7 mouse cellular contexts compared by ENCODE assay signal in genomic region chr16:92498589-92498981, GRCm38 (mm10). TPM values are rescaled to one million over a fixed set of nuclear protein-coding genes. Genes with fewer than 3 reads are reported as not detected.
DNase-seq lines count a peak whose midpoint lies in the region; ATAC-seq and TF ChIP-seq lines count a peak whose summit lies in the region.

No protein-coding gene starts in this region.

- peaks cover 64% of the 10 kb centered on the region for H3K27me3 ChIP-seq in E14TG2a.4 (ENCODE audit: insufficient read depth, low read length)
- H3K27me3 ChIP-seq in lung, embryonic 15.5 days: peaks cover 29% of the 10 kb centered on the region
- H3K27me3 ChIP-seq in stomach, postnatal 0 days (ENCODE audit: control insufficient read depth, insufficient read depth, low read length): no peaks in the 10 kb centered on the region; the same call in 1 of the 2 replicates

- no peaks in the 10 kb centered on the region for H3K36me3 ChIP-seq in E14TG2a.4 (ENCODE audit: insufficient read depth, low read length)
- H3K36me3 ChIP-seq in lung, embryonic 15.5 days: no peaks in the 10 kb centered on the region
- H3K36me3 ChIP-seq in stomach, postnatal 0 days (ENCODE audit: control insufficient read depth, insufficient read depth, low read length): no peaks in the 10 kb centered on the region

- H3K4me1 ChIP-seq in E14TG2a.4 (replicated peaks; ENCODE audit: low read depth, low read length): peaks cover 19% of the 10 kb centered on the region
- H3K4me1 ChIP-seq in lung, embryonic 15.5 days: peaks cover 31% of the 10 kb centered on the region
- H3K4me1 ChIP-seq in stomach, postnatal 0 days (replicated peaks; ENCODE audit: control insufficient read depth, insufficient read depth): peaks cover 5% of the 10 kb centered on the region

- peak; percentile 23 for DNase-seq in ES-CJ7 (ENCODE audit: low read depth, low spot score)
- peak; percentile 74 for DNase-seq in stomach, postnatal 0 days (ENCODE audit: low spot score)
- DNase-seq in thymus, postnatal 36 days: no peak

- peak; percentile 30 to 46; a peak in 1 of 4 replicates for ATAC-seq in hematopoietic stem cell, adult 5-6 weeks (replicated peaks in 1 of 2; ENCODE audit: insufficient read depth in 1 of 2, low FRiP score in 2 of 2, low TSS enrichment in 1 of 2, low read depth in 1 of 2, poor library complexity in 2 of 2, severe bottlenecking in 2 of 2)
- peak; percentile 44 for ATAC-seq in lung, embryonic 15.5 days (ENCODE audit: borderline replicate concordance, extremely low read depth, low FRiP score, low TSS enrichment)
- ATAC-seq in stomach, postnatal 0 days (ENCODE audit: low FRiP score, low TSS enrichment): peak; percentile 35
- ATAC-seq in megakaryocyte, adult 5-6 weeks (ENCODE audit: poor library complexity, severe bottlenecking): no peak

- no peak for TF ChIP-seq EP300 in stomach, postnatal 0 days (optimal IDR thresholded peaks at IDR 0.05)

- peak overlapping the region; percentile 43 for H3K9ac ChIP-seq in lung, embryonic 15.5 days
- peak overlapping the region; percentile 70 for H3K9ac ChIP-seq in stomach, postnatal 0 days (ENCODE audit: low read length)

- peak overlapping the region; percentile 88 for H3K27ac ChIP-seq in lung, embryonic 15.5 days
- H3K27ac ChIP-seq in stomach, postnatal 0 days (replicated peaks): peak overlapping the region; percentile 74

- no peak for TF ChIP-seq CTCF in E14TG2a.4 (conservative IDR thresholded peaks at IDR 0.05; ENCODE audit: low read length)
- 0 out of 2 replicates have a peak, but pooled peaks have one; percentile 5 for TF ChIP-seq CTCF in stomach, postnatal 0 days (IDR thresholded peaks at IDR 0.05; ENCODE audit: low read depth)

- peak overlapping the region; percentile 89 for H3K4me2 ChIP-seq in lung, embryonic 15.5 days
- peak overlapping the region; percentile 79 for H3K4me2 ChIP-seq in stomach, postnatal 0 days (replicated peaks; ENCODE audit: low read depth)

- no peaks in the 10 kb centered on the region for H3K9me3 ChIP-seq in E14TG2a.4 (ENCODE audit: low read length)
- no peaks in the 10 kb centered on the region for H3K9me3 ChIP-seq in lung, embryonic 15.5 days
- H3K9me3 ChIP-seq in stomach, postnatal 0 days (ENCODE audit: control insufficient read depth, low read length): no peaks in the 10 kb centered on the region

- peak overlapping the region; percentile 80 for H3K4me3 ChIP-seq in E14TG2a.4 (replicated peaks; ENCODE audit: low read length)
- H3K4me3 ChIP-seq in lung, embryonic 15.5 days: peak overlapping the region; percentile 52
- peak overlapping the region; percentile 52 for H3K4me3 ChIP-seq in stomach, postnatal 0 days (ENCODE audit: low read depth, low read length)

- under 1% methylated on average over 34 of the region's 34 CpGs for WGBS in lung, embryonic 15.5 days
- 2% methylated on average over 29 of the region's 34 CpGs for WGBS in stomach, postnatal 0 days

RNA-seq across cellular contexts. Expression of gene Clic6, which starts 13.0 kb away (rescaled TPM):
- total RNA-seq in hematopoietic stem cell, adult 5-6 weeks (2017): 0.50 TPM in 1 of 2 replicates, not detected in the other
- 22.1 and 22.2 TPM in 2 replicates for polyA plus RNA-seq in lung, embryonic 15.5 days (2015; fragmentation: Nextera tagmentation; extraction: Ambion mirVana)
- polyA plus RNA-seq in stomach, postnatal 0 days (2015; fragmentation: Nextera tagmentation; extraction: Ambion mirVana): 38.5 and 48.4 TPM in 2 replicates
- total RNA-seq in megakaryocyte, adult 5-6 weeks (2015): not detected in 2 replicates
- not detected in 2 replicates for total RNA-seq in megakaryocyte, adult 5-6 weeks (2017)

RNA-seq across cellular contexts. Expression of gene Rcan1, which starts 27.9 kb away (rescaled TPM):
- total RNA-seq in hematopoietic stem cell, adult 5-6 weeks (2017): 5.7 and 8.8 TPM in 2 replicates
- polyA plus RNA-seq in lung, embryonic 15.5 days (2015; fragmentation: Nextera tagmentation; extraction: Ambion mirVana): 47.9 and 51.4 TPM in 2 replicates
- polyA plus RNA-seq in stomach, postnatal 0 days (2015; fragmentation: Nextera tagmentation; extraction: Ambion mirVana): 24.8 and 28.6 TPM in 2 replicates
- 8.6 and 8.8 TPM in 2 replicates for total RNA-seq in megakaryocyte, adult 5-6 weeks (2015)
- total RNA-seq in megakaryocyte, adult 5-6 weeks (2017): 8.8 and 11.5 TPM in 2 replicates

Comparison
In these comparisons a context has a peak if more than half of its experiments do, and no peak if none do; other contexts are left out.
1. DNase-seq: peak in ES-CJ7 (single experiment) and stomach, postnatal 0 days (single experiment); none in thymus, postnatal 36 days (0 of 2).
2. Peak in every context shown above with its lines, with median percentiles within 50 percentile points of each other: H3K4me3 ChIP-seq.